Mouse (Mus musculus): ENCODE measurements around the gene Cacna1d. TPM values are rescaled to one million over a fixed set of nuclear protein-coding genes. Genes with fewer than 3 reads are reported as not detected.
A peak's percentile ranks its signal among the peaks of the same experiment; 100 is the strongest.

Gene Cacna1d
- polyA plus RNA-seq, 1 experiment from 2014 or later: 7.0 TPM

- 84% methylated on average over 8 of the region's 8 CpGs for WGBS
- Histone ChIP-seq H3K4me1 (replicated peaks) (peaks cover 5% of the 10 kb centered on the region; the same call in 1 of the 2 replicates), H3K9me3 (no peaks in the 10 kb centered on the region), H3K4me3 (no peak overlapping the region), H3K36me3 (no peaks in the 10 kb centered on the region), H3K27ac (no peak overlapping the region), H3K27me3 (no peaks in the 10 kb centered on the region), H3K9ac (no peak overlapping the region), H3K4me2 (no peak overlapping the region)
- no peak for ATAC-seq (ENCODE audit: low FRiP score)
These were observed 219.4 kb downstream of the Cacna1d start for GRCm38 (mm10) chr14:30271856-30272255.

GRCm38 (mm10) chr14:30270350-30270749 is 220.9 kb downstream of the Cacna1d start:
- Histone ChIP-seq H3K4me2 (no peak overlapping the region), H3K9me3 (no peaks in the 10 kb centered on the region), H3K27me3 (no peaks in the 10 kb centered on the region), H3K4me1 (replicated peaks) (peaks cover 3% of the 10 kb centered on the region; the same call in 1 of the 2 replicates), H3K4me3 (no peak overlapping the region), H3K9ac (no peak overlapping the region), H3K36me3 (no peaks in the 10 kb centered on the region), H3K27ac (no peak overlapping the region)
- WGBS: 79% methylated on average over 5 of the region's 5 CpGs
- ATAC-seq (ENCODE audit: low FRiP score): no peak

- Histone ChIP-seq H3K4me1 (replicated peaks) (0 out of 2 replicates have a peak, but pooled peaks cover 3% of the 10 kb centered on the region), H3K9me3 (no peaks in the 10 kb centered on the region), H3K27me3 (no peaks in the 10 kb centered on the region), H3K4me2 (no peak overlapping the region), H3K36me3 (no peaks in the 10 kb centered on the region), H3K4me3 (no peak overlapping the region), H3K9ac (no peak overlapping the region), H3K27ac (no peak overlapping the region)
- 78% methylated on average over 9 of the region's 9 CpGs for WGBS
- ATAC-seq (ENCODE audit: low FRiP score): no peak
These were observed 225.5 kb downstream of the Cacna1d start for GRCm38 (mm10) chr14:30265728-30266127.

- no peak overlapping the region for H3K9ac ChIP-seq
- H3K27me3 ChIP-seq: no peaks in the 10 kb centered on the region
- peaks cover 14% of the 10 kb centered on the region; the same call in 1 of the 2 replicates for H3K4me1 ChIP-seq (replicated peaks)
- H3K27ac ChIP-seq: no peak overlapping the region
- H3K9me3 ChIP-seq: no peaks in the 10 kb centered on the region
- 87% methylated on average over 10 of the region's 10 CpGs for WGBS
- no peak overlapping the region for H3K4me2 ChIP-seq
- H3K4me3 ChIP-seq: no peak overlapping the region
- H3K36me3 ChIP-seq: no peaks in the 10 kb centered on the region
- no peak for ATAC-seq (ENCODE audit: low FRiP score)
These were observed 229.5 kb downstream of the Cacna1d start for GRCm38 (mm10) chr14:30261561-30262251.

GRCm38 (mm10) chr14:30257626-30258025 is 233.6 kb downstream of the Cacna1d start:
- H3K27ac ChIP-seq: no peak overlapping the region
- H3K9me3 ChIP-seq: no peaks in the 10 kb centered on the region
- no peak overlapping the region for H3K9ac ChIP-seq
- H3K27me3 ChIP-seq: no peaks in the 10 kb centered on the region
- no peak overlapping the region for H3K4me3 ChIP-seq
- ATAC-seq (ENCODE audit: low FRiP score): no peak
- peaks cover 37% of the 10 kb centered on the region for H3K4me1 ChIP-seq (replicated peaks)
- no peak overlapping the region for H3K4me2 ChIP-seq
- no peaks in the 10 kb centered on the region for H3K36me3 ChIP-seq
- 69% methylated on average over 4 of the region's 4 CpGs for WGBS

- no peak overlapping the region for H3K27ac ChIP-seq
- 75% methylated on average over 4 of the region's 4 CpGs for WGBS
These were observed 234.8 kb downstream of the Cacna1d start for GRCm38 (mm10) chr14:30256486-30256885.

GRCm38 (mm10) chr14:30255701-30256400 is 235.4 kb downstream of the Cacna1d start:
- WGBS: 67% methylated on average over 12 of the region's 12 CpGs
- H3K27ac ChIP-seq: peak overlapping the region; percentile 62

More at GRCm38 (mm10) chr14:30256486-30256885, 234.8 kb downstream of the Cacna1d start:
- Histone ChIP-seq H3K4me1 (replicated peaks) (peaks cover 37% of the 10 kb centered on the region), H3K36me3 (no peaks in the 10 kb centered on the region), H3K9ac (no peak overlapping the region), H3K4me2 (no peak overlapping the region), H3K9me3 (no peaks in the 10 kb centered on the region), H3K4me3 (no peak overlapping the region), H3K27me3 (no peaks in the 10 kb centered on the region)
- no peak for ATAC-seq (ENCODE audit: low FRiP score)

GRCm38 (mm10) chr14:30254776-30255175 is 236.5 kb downstream of the Cacna1d start:
- H3K4me1 ChIP-seq (replicated peaks): peaks cover 46% of the 10 kb centered on the region
- H3K27ac ChIP-seq: no peak overlapping the region
- no peaks in the 10 kb centered on the region for H3K9me3 ChIP-seq
- no peak overlapping the region for H3K4me2 ChIP-seq
- H3K27me3 ChIP-seq: no peaks in the 10 kb centered on the region
- 73% methylated on average over 4 of the region's 4 CpGs for WGBS
- H3K9ac ChIP-seq: no peak overlapping the region
- no peak overlapping the region for H3K4me3 ChIP-seq
- ATAC-seq (ENCODE audit: low FRiP score): no peak; the same call in 1 of the 2 replicates
- no peaks in the 10 kb centered on the region for H3K36me3 ChIP-seq

More at GRCm38 (mm10) chr14:30255701-30256400, 235.4 kb downstream of the Cacna1d start:
- ATAC-seq (ENCODE audit: low FRiP score): 0 out of 2 replicates have a peak, but pooled peaks have one; percentile 62
- H3K9ac ChIP-seq: no peak overlapping the region
- no peaks in the 10 kb centered on the region for H3K27me3 ChIP-seq
- no peak overlapping the region for H3K4me2 ChIP-seq
- no peak overlapping the region for H3K4me3 ChIP-seq
- peaks cover 42% of the 10 kb centered on the region for H3K4me1 ChIP-seq (replicated peaks)
- no peaks in the 10 kb centered on the region for H3K36me3 ChIP-seq
- no peaks in the 10 kb centered on the region for H3K9me3 ChIP-seq

GRCm38 (mm10) chr14:30252824-30253223 is 238.4 kb downstream of the Cacna1d start:
- no peaks in the 10 kb centered on the region for H3K9me3 ChIP-seq
- H3K27ac ChIP-seq: no peak overlapping the region
- WGBS: 78% methylated on average over 2 of the region's 2 CpGs
- peaks cover 46% of the 10 kb centered on the region for H3K4me1 ChIP-seq (replicated peaks)
- H3K36me3 ChIP-seq: no peaks in the 10 kb centered on the region
- no peaks in the 10 kb centered on the region for H3K27me3 ChIP-seq
- ATAC-seq (ENCODE audit: low FRiP score): no peak
- H3K4me2 ChIP-seq: no peak overlapping the region
- H3K4me3 ChIP-seq: no peak overlapping the region
- no peak overlapping the region for H3K9ac ChIP-seq

GRCm38 (mm10) chr14:30251351-30251750 is 239.9 kb downstream of the Cacna1d start:
- Histone ChIP-seq H3K4me2 (no peak overlapping the region), H3K27me3 (no peaks in the 10 kb centered on the region), H3K36me3 (no peaks in the 10 kb centered on the region), H3K4me3 (no peak overlapping the region), H3K27ac (no peak overlapping the region), H3K9me3 (no peaks in the 10 kb centered on the region), H3K4me1 (replicated peaks) (peaks cover 38% of the 10 kb centered on the region), H3K9ac (no peak overlapping the region)
- ATAC-seq (ENCODE audit: low FRiP score): no peak
- 93% methylated on average over 5 of the region's 5 CpGs for WGBS

GRCm38 (mm10) chr14:30249591-30249990 is 241.7 kb downstream of the Cacna1d start:
- Histone ChIP-seq H3K9ac (no peak overlapping the region), H3K4me3 (no peak overlapping the region), H3K27me3 (no peaks in the 10 kb centered on the region), H3K36me3 (no peaks in the 10 kb centered on the region), H3K27ac (no peak overlapping the region), H3K9me3 (no peaks in the 10 kb centered on the region), H3K4me1 (replicated peaks) (peaks cover 20% of the 10 kb centered on the region), H3K4me2 (no peak overlapping the region)
- WGBS: 83% methylated on average over 4 of the region's 4 CpGs
- ATAC-seq (ENCODE audit: low FRiP score): no peak

GRCm38 (mm10) chr14:30248811-30249210 is 242.4 kb downstream of the Cacna1d start:
- Histone ChIP-seq H3K9me3 (no peaks in the 10 kb centered on the region), H3K4me1 (replicated peaks) (peaks cover 16% of the 10 kb centered on the region), H3K9ac (no peak overlapping the region), H3K27me3 (no peaks in the 10 kb centered on the region), H3K4me3 (no peak overlapping the region), H3K4me2 (no peak overlapping the region), H3K27ac (no peak overlapping the region), H3K36me3 (no peaks in the 10 kb centered on the region)
- WGBS: 77% methylated on average over 4 of the region's 4 CpGs
- ATAC-seq (ENCODE audit: low FRiP score): no peak
